Mouse (Mus musculus) limb, embryonic 10.5 days (tissue): Measurements from ENCODE around the gene Vwa2. TPM values are rescaled to one million over a fixed set of nuclear protein-coding genes. Genes with fewer than 3 reads are reported as not detected.

Experiments
- DNase-seq: peaks from one replicate; pipeline ENCODE4 v3.0.0-alpha.2; 2017; ENCODE audit warnings: low spot score
- H3K27ac ChIP-seq: fragments of 300-500 bp; sonication (generic); 2 replicates; pipeline ENCODE4 v1.5.1; 2016; ENCODE audit warnings: mild to moderate bottlenecking
- H3K27me3 ChIP-seq: fragments of 300-500 bp; sonication (generic); 2 replicates; pipeline ENCODE4 v1.6.1; 2016; ENCODE audit warnings: low read depth, mild to moderate bottlenecking; ENCODE audit not compliant: poor library complexity, severe bottlenecking
- H3K36me3 ChIP-seq: fragments of 300-500 bp; sonication (generic); 2 replicates; pipeline ENCODE4 v1.6.1; 2016; ENCODE audit warnings: mild to moderate bottlenecking, moderate library complexity
- H3K4me1 ChIP-seq: fragments of 300-500 bp; sonication (generic); 2 replicates; pipeline ENCODE4 v1.6.1; 2016
- H3K4me3 ChIP-seq: fragments of 300-500 bp; sonication (generic); 2 replicates; pipeline ENCODE4 v1.5.1; 2016; ENCODE audit warnings: mild to moderate bottlenecking, moderate library complexity
- H3K9me3 ChIP-seq: fragments of 300-500 bp; sonication (generic); replicated peaks from 2 replicates; pipeline ENCODE4 v1.6.1; 2016; ENCODE audit warnings: mild to moderate bottlenecking
- WGBS: fragments of 180-500 bp; shearing (Covaris S2); methylation state at CpG from one replicate; pipeline ENCODE4 v1.1.7; 2016; 5-methylcytosine and 5-hydroxymethylcytosine counted together
- polyA plus RNA-seq: library from polyadenylated mRNA; unstranded; fragments of >200 nt; fragmentation: Nextera tagmentation; extraction: Ambion mirVana; gene quantifications from 2 replicates; pipeline ENCODE4 v1.2.1, GENCODE M21; 2016

Gene Vwa2
- polyA plus RNA-seq, 1 experiment from 2014 or later = 4.9 TPM

GRCm38 (mm10) chr19:56958582-56959021, 84.6 kb downstream of the Vwa2 start:
- no peaks in the 10 kb centered on the region for H3K27me3 ChIP-seq
- no peak for DNase-seq
- no peak overlapping the region for H3K4me3 ChIP-seq
- H3K27ac ChIP-seq = no peak overlapping the region
- no peaks in the 10 kb centered on the region for H3K36me3 ChIP-seq
- 59% methylated on average over 6 of the region's 6 CpGs for WGBS
- peaks cover 2% of the 10 kb centered on the region; the same call in 1 of the 2 replicates for H3K4me1 ChIP-seq
- no peaks in the 10 kb centered on the region for H3K9me3 ChIP-seq

DNA sequence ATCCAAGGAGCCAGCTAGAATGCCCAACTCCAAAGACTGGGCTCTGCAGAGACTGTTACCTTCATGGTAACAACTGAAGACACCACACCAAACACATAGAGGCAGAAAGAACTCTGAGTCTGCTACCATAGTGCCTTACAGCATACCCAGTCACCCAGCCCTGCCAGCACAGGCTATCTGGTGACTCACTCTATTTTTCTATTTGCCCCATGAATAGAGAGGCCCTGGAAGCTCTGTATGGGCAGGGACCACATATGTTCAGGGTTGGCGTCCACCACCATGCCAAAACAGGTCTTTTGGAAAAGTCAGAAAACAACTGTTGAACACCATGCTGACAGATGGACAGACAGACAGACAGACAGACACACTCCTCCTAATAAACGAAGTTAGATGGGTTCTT, 85.0 kb downstream of the Vwa2 start:
- Histone ChIP-seq H3K9me3 (no peaks in the 10 kb centered on the region), H3K4me3 (no peak overlapping the region), H3K27ac (no peak overlapping the region), H3K27me3 (no peaks in the 10 kb centered on the region), H3K4me1 (peaks cover 5% of the 10 kb centered on the region; the same call in 1 of the 2 replicates), H3K36me3 (no peaks in the 10 kb centered on the region)
- no peak for DNase-seq
- 89% methylated on average over 2 of the region's 2 CpGs for WGBS

DNA sequence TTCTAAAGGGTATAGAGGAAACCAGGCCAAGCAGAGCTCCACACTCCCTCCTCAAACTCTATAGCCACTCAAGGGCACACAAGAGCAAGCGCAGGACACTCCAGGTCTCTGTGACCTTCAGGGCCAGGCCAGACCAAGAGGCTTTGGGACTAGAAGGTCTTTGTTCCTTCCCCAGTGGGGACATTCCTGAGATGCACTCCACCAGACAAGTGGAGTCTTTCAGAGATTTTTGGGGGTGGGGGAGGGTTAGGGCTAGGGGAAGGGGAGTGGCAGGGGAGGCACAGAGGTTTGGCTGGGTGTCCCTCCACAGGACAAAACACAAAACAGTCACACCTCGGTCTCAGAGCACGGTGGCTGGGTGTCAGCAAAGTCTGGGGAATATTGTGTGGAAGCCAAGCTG, 85.6 kb downstream of the Vwa2 start:
- 75% methylated on average over 3 of the region's 3 CpGs for WGBS
- no peaks in the 10 kb centered on the region for H3K36me3 ChIP-seq
- H3K4me3 ChIP-seq = no peak overlapping the region
- no peak for DNase-seq
- no peaks in the 10 kb centered on the region for H3K27me3 ChIP-seq
- H3K9me3 ChIP-seq = no peaks in the 10 kb centered on the region
- no peak overlapping the region for H3K27ac ChIP-seq
- H3K4me1 ChIP-seq = peaks cover 7% of the 10 kb centered on the region; the same call in 1 of the 2 replicates

Other genes with a start within 250 kb of the Vwa2 start
- gene Adrb1, start 152.1 kb upstream of the Vwa2 start, polyA plus RNA-seq = 0.16 TPM in 1 of 2 replicates, not detected in the other
- 11.5 and 15.9 TPM in 2 replicates for gene Ccdc186, start 52.1 kb upstream of the Vwa2 start, polyA plus RNA-seq
- gene Tdrd1, start 48.0 kb upstream of the Vwa2 start, polyA plus RNA-seq = 0.84 and 0.98 TPM in 2 replicates
- 0.51 and 1.1 TPM in 2 replicates for gene Afap1l2, start 134.0 kb downstream of the Vwa2 start, polyA plus RNA-seq